Mouse (Mus musculus): ENCODE measurements around the gene Gm14743. TPM values are rescaled to one million over a fixed set of nuclear protein-coding genes. Genes with fewer than 3 reads are reported as not detected.
"Not testable (repeated sequence)": the region's sequence is repeated elsewhere in the genome, so short reads cannot be mapped to it uniquely, and the experiment has no call there.

The Gm14743 gene
- not detected in 2 replicates for polyA plus RNA-seq (2012; rRNA removed)

GRCm38 (mm10) chrX:78245821-78246220 is at the start of gene Gm14743:
Gm14743 (minus strand) TSS chrX:78245921.
- not testable (repeated sequence) for DNase-seq (ENCODE audit: low spot score)

DNA sequence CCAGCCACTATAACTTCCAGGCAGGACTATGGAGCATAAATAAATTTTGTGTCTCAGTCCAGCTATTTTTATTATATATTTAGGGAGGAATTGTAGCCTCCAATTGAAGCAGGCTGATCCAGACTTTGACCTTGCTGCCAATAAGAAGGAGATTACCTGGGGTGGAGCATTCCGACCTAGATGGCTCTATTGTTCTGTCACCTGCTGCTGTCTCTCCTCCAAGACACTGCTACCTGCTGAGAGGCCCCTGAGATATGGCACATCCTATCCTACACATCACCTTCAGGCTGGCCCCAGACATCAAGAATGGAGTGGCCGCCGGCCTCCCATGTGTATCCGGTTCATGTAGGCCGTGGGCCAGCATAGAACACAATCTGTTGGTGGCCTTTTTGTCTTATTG is 42.9 kb downstream of the Gm14743 start:
- DNase-seq (ENCODE audit: low spot score) = no peak

DNA sequence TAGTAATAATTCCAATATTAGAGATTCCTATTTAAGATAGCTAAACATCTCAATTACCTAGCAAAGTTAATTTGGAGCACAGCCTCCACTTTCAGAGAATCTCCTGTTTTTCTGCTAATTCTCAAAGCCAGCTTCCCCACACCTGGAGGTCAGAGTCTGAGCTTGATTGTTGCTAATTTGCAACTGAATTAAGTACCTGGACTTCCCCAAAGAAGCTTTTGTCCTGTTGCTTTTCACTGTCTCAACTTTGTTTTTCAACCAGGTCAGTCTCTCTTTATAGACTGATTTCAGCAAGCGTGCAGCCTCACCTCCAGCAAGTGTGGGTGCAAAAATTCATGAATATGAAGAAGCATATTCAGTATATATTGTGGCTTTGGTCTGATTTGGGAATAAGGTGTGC is 43.5 kb downstream of the Gm14743 start:
- DNase-seq (ENCODE audit: low spot score) = not testable (repeated sequence)

Other genes with a start within 250 kb of the Gm14743 start
- gene Obp1a, start 154.5 kb downstream of the Gm14743 start, polyA plus RNA-seq (2012; rRNA removed) = not detected in 2 replicates
- not detected in 2 replicates for gene Gm5938, start 120.5 kb downstream of the Gm14743 start, polyA plus RNA-seq (2012; rRNA removed)
- gene Obp1b, start 59.1 kb downstream of the Gm14743 start, polyA plus RNA-seq (2012; rRNA removed) = not detected in 2 replicates
- not detected in 2 replicates for gene 4930480E11Rik, start 123.7 kb upstream of the Gm14743 start, polyA plus RNA-seq (2012; rRNA removed)